Mouse (Mus musculus) lung, adult 18-20 months (tissue): ENCODE results near the gene Comtd1.

Experiments used
- DNase-seq, 2 experiments: peaks; one replicate each; pipeline ENCODE4 v3.0.0; 2022; ENCODE audit warnings: mixed read lengths in 2 of 2

Comtd1 gene

DNA sequence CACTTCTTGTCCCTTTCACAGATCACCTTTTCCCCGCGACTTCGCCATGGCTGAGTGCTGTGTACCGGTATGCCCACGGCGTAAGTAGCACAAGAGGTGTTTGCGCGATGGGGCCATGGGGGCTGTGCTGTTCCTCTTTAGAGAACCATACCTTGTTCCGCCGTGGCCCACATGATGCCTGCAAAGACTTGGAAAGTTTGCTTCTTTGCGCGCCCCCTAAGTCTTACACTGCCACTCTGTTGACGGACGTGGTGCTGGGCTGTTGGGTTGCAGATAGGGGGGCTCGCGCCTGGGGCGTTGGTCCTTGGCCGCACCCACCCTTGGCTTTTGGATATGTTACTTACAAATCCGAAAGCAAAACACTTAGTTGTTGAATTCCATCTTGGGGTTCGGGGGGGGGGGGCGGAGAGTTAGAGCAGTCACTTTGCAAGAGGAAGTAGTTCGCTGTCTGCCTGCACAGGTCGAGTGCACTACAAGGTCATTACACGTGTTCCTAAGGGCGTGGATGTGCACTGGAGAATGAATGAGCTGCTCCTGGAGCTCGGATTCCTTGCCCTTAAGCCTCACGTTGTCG, 16.9 kb downstream of the Comtd1 start:
- peak; percentile 47 to 65 for DNase-seq

DNA sequence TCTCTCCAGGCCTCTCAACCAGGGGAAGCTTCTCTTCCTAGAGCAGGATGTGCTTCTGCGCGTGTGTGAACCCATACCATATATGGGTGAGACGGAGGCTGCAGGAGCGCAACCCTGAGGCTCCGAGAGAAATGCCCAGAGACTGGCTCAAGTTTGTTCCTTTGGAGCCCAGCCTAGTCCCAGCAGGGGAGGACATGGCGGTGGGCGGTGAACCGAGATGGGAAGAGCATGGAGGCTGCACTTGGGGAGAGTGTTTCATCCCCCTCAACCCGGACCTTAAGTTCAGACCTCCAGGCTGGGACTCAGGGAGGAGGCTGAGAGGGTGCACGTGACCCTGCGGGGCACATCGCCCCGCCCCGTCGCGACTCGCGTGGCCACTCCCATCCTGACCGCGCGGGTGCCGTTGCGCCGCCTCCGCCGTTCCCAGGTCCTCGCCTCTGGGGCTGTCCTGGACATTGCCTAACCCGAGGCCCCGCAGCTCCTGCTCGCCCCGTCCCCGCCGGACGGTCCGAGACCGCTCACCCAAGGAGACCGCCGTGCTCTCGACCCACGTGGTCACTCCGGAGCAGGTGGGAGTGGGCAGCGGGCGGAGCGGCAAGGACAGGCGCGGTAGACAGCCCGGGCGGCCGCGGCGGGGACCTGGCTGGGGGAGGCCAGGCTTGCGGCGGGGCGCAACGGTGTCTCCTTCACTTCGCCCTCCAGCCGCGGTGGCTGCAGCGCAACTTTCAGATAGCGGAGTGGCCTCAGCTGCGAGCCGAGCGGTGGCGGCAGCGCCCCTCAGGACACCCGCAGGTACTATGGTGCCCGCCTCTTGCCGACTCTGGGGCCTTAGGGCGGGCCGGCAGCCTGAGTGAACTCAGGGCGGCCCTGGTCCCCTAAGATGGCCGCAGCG, 17.7 kb downstream of the Comtd1 start:
- peak; percentile 96 for DNase-seq

DNA sequence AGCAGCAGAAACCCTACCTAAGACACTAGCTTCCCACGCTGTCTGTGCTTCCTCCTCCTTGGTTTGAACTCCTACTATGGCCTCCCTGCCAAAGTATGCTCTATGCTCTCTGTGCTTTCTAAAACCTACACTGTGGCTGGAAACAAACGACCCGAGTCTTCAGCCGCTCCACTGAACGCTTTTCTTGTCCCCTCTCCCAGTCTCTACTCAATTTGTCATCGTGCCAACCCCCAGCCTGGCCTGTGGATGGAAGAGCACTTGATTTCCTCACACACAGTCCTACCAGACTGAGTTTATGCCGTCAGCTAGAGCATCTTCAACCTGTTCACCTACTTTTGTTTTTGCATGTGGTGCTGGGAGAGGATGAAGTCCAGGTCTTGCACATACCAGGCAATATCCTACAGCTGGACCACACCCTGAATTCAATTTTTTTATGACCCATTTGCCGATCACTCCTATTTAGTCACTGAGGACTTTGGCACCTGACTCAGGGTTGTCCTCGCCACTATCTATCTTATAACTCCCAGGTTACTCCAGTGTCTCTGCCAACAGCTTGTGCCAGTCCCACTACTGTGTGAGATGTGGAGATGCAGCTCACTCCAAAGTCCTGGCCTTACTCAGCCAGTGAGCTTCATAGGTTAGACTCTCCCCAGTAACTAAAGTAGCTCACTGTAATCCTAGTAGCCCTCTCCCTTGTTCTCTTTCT, 22.8 kb downstream of the Comtd1 start:
- DNase-seq = no peak

DNA sequence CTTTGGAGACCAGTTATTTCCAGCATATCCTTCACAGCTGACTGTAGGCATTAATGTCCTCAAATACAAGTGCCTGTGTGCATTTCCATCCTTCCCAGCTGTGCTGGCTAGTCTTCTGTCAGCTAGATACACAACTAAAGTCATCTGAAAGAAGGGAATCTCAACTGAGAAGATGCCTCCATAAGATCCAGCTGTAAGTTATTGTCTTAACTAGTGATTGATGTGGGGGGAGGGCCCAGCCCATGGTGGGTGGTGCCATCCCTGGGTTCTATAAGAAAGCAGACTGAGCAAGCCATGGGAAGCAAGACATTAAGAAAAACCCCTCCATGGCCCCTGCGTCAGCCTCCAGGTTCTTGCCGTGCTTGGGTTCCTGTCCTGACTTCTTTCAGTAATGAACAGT, 23.8 kb downstream of the Comtd1 start, which contains the start of gene Vdac2:
Gene Vdac2, plus strand, starts transcription at position 301 of the 400 bp plus-strand sequence.
- DNase-seq = no peak

DNA sequence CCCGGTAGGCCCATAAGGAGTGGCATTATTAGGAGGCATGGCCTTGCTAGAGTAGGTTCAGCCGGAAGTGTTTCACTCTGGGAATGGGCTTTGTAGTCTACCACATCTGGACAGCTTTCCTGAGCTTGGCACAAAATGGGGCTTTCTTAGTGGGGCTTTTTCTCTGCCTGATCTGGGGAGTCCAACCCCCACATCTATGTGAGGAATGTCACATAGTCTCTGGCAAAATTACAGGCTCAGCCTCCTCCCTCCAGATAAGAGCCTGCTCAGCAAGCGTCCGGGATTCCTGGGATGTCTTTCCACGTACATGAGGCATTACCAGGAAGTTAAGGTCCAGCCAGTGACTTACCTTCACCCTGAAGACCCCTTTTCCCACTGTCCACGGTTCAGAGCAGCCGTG, 24.9 kb downstream of the Comtd1 start:
- DNase-seq = peak; percentile 37 to 49

DNA sequence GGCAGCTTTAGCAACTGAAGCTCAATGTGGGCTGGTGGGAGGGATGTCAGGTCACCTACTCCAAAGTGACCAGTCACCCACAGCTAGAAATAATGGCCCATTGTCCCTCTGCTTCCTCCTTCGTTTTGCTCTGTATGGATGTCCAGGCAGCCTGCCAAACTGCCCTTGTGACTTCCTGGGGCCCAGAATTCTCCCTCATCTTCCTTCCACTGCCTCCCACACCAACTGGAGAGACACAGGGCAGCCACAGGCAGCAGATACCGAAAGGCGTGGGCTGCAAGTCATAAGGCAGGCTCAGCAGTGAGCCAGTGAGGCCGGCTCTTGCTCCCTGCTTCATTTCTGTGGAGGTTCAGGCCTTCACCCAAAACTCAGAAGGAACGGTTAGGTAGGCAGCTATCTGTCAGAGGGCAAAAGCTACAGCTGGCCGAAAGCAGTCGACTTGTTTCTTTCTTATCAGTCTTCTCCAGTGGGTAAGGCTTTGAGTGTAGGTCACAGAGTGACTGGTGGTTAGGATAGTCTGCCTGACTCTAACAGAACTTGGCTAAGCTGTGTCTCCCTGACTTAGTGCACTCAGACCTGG, 25.9 kb downstream of the Comtd1 start:
- DNase-seq = peak; percentile 88

DNA sequence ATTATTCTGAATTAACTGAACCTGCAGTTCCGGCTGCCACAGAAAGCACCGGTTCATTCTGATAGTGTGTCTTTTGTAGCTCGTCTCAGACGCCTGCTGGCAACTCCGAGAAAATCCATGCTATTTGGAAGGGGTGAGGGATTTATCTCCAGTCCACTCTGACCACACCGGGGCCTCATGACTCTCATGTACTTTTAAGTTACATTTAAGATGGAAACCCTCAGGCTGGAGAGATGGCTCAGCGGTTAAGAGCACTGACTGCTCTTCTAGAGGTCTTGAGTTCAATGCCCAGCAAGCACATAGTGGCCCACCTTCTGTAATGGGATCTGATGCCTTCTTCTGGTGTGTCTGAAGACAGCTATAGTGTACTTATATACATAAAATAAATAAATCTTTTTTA, 26.5 kb downstream of the Comtd1 start:
- DNase-seq = no peak

DNA sequence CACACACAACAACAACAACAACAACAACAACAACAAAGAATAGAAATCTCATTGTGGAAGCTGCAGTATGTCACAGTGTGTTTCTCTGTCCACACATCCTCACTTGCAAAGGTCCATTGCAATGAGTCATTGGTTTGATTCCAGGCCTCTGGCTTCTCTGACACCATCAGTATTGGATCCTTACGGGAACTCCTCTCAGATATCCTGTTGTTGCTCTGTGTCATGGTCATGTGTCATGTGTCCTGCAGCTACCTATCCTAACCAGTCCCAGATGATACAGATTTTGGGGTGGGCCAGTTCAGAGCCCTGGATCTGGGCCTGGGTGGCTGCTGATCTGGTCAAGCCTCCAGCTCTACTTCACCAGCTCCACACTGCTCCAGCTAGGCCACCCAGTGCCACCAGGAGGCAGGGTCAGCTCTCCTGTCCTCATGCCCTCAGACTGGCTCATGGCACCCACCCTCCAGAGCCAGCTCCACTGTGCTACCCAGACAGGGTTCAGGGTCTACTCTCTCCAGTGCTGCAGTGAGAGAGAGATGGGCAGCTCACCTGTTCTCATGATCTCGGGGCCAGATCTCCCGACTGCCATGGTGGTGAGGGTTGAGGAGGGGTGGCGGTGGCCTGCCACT, 27.8 kb downstream of the Comtd1 start:
- DNase-seq = no peak

DNA sequence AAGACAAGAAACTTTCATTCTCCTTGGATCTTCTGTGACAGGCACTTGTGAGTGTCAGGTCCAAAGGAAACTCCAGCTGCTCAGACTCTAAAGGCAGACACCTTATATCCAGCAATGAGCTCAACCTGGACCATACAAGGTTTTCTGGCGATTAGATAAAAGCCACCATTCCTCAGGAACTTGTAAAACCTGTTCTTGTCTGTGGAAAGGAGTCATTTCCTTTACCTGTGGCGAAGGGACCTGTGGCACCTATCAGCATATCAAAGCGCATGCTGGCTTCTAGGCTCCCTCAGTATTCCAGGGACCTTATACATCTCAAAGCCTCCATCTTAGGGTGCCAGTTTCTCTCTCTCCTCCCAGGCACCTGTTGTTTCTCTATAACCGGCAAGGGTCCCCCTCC, 31.3 kb downstream of the Comtd1 start:
- DNase-seq = no peak

DNA sequence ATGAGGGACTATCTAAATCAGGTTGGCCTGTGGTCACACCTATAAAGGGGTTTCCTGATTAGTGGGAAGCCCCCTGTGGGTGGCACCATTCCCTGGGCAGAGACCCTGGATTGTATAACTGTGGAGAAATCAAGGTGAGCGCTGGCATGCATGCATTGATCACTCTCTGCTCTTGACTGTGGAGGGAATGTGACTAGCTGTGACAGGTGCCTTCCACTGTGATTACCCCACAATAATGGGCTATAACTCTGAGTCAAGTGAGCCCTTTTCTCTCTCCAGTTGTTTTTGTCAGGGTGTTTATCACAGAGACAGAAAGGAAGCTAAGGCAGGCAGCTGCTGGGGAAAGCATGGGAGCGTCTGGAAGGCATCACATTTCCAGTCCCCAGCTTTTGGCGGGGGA, 32.5 kb downstream of the Comtd1 start:
- no peak for DNase-seq

DNA sequence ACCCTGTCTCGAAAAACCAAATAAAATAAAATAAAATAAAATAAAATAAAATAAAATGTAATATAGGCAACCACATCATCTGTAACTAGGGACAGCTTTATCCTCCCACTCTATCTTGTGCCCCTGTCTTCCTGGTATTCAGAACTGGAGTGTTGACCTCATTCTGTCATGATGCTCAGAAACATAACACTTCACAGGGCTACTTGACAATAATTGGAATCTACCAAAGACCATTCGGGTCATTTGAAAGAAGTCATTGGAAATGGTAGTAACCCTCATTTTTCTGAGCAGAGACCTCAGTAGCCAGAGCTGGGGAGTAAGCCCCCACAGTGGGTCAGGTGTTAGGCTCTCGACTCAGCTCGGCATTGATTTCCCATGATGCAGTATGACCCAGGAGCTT, 34.2 kb downstream of the Comtd1 start:
- no peak for DNase-seq

DNA sequence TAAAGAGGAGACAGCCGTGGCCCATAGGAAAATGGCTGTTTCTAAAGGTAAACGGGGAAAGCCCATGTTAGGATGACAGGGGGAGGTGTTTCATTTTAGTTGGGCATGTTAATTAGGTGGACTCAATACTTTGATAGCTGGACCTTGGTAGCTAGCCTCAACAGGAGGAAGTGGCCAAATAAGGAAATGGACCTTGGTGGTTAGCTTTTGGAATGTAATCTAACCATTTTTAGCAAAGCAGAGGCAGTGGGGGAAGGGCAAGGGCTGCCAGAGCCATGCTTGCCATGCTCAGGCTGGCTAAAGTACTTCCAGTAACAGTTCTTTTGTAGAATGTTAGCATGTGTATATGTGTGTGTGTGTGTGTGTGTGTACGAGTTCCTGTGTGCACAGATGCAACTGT, 34.9 kb downstream of the Comtd1 start:
- peak in 1 of 2 experiments; percentile 41 for DNase-seq

DNA sequence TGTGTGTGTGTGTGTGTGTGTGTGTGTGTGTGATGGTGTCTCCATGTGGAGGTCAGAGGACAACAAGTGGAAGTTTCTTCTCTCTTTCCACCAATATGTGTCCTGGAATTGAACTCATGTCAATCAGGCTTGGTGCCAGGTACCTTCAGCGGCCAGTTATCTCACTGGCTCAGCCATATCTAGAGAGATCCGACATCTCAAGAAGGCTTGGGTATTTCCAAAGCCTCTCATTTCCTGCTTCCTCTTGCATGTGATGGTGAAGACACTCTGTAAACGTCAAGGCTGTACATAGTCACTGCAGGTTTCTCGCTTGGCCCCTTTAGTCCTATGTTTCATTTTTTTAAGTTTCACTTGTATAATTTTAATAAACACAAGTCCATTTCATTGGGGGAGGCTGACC, 35.6 kb downstream of the Comtd1 start:
- no peak for DNase-seq

DNA sequence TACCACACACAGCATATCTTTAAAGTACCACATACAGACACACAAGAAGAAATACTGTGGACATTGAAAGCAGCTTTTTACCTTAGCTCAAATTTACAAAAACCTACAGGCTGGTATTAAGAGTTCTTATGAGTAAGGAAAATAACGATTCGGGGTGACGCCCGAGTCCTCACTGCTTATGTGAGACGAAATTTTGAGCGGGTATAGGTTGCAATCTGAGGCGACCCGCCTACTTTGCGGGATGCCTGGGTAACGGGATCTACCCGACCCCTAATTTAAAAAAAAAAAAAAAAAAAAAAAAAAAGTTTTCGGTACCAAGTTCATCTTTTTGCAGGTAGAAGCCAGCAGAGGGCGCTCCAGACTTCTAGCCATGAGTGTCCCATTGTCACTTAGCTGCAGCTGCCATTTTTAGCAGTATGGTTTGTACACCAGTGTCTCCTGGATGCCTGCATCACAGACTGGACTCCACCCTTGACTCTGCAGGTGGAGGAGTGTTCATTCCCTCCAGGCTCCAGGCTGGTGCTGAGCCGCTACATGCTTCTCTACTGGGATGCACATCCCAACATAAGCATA, 36.1 kb downstream of the Comtd1 start:
- peak; percentile 74 to 82 for DNase-seq

DNA sequence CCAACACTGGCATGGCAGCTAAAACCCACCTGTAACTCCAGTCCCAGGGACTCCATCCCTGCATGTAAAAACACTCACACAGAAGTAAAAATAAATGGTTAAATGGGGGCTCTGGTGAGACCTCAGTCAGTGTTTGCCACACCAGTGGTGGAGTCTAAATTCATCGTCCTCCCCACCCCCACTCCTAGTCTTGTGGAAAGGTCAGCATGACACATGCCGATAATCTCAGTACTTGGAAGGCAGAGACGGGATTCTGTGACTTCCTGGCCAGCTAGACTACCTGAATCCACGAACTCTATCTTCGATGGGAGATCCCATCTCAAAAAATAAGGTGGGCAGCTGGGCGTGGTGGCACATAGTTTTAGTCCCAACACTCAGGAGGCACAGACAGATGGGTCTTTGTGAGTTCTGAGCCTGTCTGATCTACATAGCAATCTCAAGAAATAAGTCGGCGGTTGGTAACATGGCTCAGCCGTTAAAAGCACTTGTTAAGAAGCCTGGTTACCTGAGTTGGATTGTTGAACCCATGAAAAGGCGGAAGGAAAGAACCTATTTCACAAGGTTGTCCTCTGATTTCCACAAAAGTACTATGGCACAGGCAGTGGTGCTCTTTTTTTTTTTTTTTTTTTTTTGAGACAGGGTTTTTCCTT, 36.9 kb downstream of the Comtd1 start:
- no peak for DNase-seq

DNA sequence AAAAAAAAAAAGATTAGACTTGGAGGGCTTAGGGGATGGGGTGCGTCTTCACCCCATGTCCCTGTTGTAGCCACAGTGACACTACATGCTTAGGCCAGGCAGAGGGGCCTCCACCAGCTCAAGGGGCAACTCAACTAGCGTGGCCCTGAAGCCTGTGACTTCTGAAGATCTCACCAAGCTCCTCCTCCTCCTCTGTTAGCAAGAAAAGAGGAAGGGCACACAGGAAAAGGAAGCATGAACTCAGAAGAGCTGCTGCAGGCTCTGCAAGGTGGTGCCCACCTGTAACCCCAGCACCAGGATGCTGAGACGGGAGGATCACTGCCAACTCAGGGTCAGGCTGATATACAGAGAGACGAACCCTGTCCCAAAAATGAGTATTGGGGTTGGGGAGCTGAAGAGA, 37.5 kb downstream of the Comtd1 start:
- DNase-seq = no peak

DNA sequence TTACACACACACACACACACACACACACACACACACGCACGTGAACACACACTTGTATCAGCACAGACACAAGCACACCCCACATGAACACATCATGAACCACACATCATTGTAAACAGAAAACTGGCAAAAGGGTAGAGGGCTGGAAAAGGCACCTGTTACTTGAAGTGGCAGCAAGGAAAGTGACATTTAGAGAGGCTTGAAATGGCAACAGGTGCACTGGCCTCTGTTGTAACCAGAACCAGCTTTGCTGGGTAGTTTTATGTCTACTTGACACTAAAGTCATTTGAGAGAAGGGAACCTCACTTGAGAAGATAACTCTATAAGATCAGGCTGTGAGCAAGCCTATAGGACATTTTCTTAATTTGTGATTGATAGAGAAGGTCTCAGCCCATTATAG, 39.4 kb downstream of the Comtd1 start:
- DNase-seq = no peak

DNA sequence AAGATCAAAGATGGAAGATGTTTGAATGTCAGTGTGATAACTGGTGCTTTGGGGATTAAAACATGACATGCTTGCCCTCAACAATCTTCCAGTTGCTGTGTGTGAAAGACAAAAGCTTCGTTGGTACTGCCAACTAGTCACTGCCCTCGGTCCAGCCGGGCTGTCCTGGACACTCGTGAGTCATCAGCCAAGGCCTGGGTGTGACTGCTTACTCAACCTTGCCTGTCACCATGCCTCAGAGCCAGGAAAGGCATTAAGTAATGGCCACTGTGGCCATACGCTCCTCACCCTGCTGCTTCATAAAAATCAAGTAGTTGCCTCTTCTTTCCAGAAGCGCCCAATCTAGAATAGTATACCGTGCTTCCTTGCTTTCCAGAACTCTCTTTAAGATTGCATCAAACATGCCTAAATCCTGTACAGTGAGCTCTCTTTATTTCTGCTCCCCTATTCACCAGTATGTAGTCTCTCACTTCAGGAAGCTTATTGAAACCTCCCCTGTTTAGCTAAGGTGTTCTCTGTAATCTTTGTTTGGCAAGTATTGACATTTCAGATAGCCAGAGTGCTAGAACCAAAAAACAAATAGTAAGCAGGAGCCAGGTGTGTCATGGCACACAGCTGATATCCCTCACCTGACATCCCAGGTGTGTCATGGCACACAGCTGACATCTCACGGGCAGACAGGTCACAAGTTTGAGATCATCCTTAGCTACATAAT, 40.4 kb downstream of the Comtd1 start:
- DNase-seq = peak; percentile 47 to 48

DNA sequence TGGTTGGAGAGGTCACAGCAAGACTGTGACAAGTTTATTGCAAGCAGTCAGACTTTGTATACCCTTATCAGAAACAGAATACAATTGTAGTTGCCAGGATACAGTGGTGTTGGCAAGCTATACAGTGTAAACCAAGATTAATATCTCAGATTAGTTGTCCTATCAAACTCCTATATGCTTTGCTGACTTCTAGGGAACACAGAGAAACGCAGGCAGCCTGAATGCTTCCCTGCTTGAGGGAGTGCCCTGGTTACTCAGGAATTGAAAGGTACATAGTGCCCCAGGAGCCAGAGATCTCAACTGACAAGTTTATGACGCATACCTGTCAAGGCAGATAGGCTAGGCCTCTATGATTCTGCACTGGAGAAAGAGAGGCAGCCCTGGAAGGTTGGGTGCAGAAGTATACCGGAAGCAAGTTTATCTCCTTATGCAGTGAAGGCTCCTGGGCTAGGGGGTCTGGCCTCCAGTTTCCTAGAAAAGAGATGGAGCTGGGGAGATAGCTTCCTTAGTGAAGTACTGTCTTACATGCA, 42.1 kb downstream of the Comtd1 start:
- peak in 1 of 2 experiments; percentile 52 for DNase-seq

DNA sequence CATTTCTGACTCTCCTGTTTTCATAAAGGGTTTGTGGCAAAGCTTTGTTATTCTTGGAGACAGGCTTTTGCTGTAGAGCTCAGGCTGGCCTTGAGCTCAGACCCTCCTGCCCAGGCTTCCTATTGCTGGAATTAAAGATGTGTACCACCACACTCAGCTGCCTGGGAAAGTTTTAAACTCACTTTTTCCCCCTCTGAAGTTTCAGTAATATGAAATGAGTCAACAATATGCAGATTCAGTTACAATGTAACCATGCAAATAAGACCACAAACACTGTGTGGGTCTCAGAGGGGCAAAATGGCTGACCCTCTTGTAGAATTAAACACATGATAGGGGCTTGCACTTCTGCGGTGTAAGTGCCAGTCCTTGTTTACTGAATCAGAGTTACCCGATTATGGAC, 42.6 kb downstream of the Comtd1 start:
- no peak for DNase-seq
